Mouse (Mus musculus) brain, embryonic 14.5 days (tissue): ENCODE data around the gene Vps11.

Experiments used
- CTCF ChIP-seq: fragments of 200-500 bp; IDR thresholded peaks from 2 replicates; pipeline ENCODE4 v1.5.1; 2012; ENCODE audit warnings: inconsistent platforms, mild to moderate bottlenecking, moderate library complexity, borderline replicate concordance; ENCODE audit not compliant: insufficient read depth, insufficient read length; ENCODE audit errors: extremely low read depth
- POLR2A ChIP-seq: fragments of 200-500 bp; IDR thresholded peaks from 2 replicates; pipeline ENCODE4 v1.6.1; 2012; ENCODE audit warnings: mild to moderate bottlenecking, inconsistent platforms, borderline replicate concordance; ENCODE audit not compliant: poor library complexity, insufficient read depth, insufficient read length, severe bottlenecking; ENCODE audit errors: extremely low read depth

GRCm38 (mm10) chr9:44327064-44327711, 34.3 kb downstream of the Vps11 start:
- TF ChIP-seq CTCF: no peak
- no peak for TF ChIP-seq POLR2A
